Mouse (Mus musculus): ENCODE data around the gene Ldlrad1.
A peak's percentile ranks its signal among the peaks of the same experiment; 100 is the strongest.

Ldlrad1 gene

DNA sequence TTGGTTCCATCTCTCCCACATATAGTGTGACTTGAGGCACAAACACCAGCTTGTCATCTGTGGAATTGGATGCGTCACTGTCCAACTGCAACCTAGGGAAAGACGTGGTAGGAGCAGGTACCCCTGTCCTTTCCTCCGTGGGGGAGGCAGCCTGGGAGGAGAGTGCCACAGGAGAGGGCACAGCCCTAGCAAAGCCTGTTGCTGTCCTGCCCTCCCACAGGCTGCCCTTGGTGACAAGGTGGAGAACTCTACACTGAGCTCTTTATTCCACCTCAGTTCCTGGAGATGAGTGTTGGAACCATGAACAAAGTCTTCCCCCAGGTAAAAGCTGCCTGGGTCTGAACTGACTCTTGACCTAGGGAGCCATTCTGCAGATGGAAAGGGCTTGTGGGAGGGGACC lies at the start of gene Ldlrad1:
TSS of gene Ldlrad1 (plus strand) at position 301 of the 400 bp plus-strand sequence.
- no peak for DNase-seq (ENCODE audit: low spot score)

DNA sequence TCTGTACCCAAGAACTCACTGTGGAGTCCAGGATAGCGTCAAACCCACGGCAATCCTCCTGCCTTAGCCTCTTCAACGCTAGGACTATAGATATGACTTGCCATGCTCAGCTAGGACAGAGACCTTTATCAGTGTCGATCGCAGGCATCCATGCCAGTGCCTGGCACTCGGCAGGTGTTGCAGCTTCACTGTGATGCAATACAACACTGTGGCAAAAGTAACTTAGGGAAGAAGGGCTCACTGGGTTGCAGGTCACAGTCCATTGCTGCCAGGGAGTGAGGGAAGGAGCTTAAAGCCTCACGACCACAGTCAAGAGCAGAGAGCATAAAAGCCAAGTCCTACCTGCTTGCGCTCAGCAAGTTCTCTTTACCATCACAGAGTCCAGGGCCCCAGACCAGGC lies 48.8 kb upstream of the Ldlrad1 start:
- no peak for DNase-seq (ENCODE audit: low spot score)

DNA sequence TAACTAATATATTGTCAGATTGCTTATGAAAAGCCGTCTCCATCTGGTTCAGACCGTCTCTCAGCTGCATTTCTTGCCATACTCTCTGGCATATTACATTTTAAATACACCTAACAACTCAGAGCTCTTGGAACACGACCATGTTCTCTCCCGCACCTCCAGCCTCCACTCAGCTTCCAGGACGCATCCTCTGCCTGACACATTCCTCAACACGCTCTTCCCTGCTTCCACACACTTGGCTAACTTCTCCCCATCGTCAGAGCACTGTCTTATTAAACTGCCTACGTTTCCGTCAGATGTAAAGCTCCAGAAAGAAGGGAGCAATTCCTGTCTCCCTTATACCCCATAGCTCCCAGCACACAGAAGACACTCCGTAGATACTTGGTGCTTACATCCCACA lies 45.6 kb upstream of the Ldlrad1 start:
- DNase-seq (ENCODE audit: low spot score): no peak

DNA sequence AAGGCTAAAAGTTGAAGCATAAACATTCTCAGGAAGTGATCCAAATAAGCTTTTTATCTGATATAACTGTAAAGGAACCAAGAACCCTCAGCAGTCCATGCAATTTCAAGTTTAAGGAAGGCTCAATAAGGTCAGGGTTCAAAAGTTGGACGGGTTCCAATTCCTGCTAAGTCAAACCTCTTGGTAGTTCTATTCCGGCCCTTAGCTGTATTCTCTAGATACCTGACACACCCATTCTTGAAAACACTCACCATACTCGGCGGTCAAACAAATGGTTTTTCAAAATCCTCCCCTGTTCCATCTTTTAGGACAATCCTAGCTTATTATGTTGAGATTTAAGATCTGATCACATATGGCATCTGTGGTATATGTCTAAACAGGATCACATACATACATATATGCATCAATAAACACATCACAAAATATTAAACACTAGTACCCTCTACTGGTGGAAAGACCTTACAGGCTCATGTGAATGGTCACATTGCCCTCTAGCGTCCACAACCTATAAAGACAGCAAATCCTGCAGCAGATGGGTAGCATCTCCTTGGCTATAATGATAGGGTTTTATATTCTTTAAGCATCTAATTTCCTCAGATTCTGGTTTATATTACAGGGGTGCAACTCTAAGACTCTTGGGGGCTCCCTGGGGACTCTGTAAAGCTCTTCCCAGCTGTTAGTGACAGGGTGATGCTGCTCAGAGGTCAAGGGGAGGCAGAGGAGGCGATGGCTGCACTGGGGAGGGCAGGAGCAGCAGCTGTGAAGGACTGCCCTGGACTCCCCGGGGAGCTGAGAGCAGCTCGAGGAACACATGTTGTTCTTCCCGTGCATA lies 45.0 kb upstream of the Ldlrad1 start:
- DNase-seq (ENCODE audit: low spot score): peak; percentile 51

DNA sequence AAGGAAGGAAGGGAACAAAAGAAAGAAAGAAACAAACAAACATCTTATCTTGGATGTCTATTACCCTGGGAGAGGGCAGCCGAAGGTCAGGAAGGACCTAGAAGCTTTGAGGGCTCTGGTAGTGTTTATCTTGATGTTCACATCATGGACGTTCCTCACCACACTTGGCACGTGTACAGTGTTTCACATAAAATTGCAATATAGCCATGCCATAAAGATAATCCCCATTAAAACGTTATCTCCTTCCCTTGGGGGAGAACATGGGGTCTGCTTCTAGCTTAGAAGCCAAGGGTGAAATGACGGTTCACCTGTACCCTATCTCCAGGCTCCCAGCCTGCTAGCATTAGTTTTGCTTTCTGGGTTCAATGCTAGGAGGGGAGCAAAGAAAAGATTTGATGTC lies 42.3 kb upstream of the Ldlrad1 start:
- DNase-seq (ENCODE audit: low spot score): no peak

DNA sequence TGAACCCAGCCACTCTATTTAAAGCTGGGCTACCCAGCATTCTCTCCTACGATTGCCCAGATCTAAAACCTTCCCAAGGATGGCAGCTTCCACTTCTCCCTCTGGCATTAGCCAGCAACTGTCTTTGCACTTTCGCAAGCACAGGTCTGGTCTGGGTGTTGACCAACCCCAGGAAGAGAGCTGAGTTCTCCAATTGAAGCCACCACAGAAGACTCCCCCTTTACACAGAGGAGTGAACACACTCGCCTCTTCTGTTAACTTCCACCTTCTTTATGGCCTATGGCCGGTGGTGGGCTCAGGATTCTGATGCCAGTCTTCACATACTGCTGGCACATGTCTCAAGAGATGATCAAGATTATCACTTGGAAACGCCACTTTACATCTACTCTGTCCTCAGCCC lies 41.2 kb upstream of the Ldlrad1 start:
- DNase-seq (ENCODE audit: low spot score): no peak

DNA sequence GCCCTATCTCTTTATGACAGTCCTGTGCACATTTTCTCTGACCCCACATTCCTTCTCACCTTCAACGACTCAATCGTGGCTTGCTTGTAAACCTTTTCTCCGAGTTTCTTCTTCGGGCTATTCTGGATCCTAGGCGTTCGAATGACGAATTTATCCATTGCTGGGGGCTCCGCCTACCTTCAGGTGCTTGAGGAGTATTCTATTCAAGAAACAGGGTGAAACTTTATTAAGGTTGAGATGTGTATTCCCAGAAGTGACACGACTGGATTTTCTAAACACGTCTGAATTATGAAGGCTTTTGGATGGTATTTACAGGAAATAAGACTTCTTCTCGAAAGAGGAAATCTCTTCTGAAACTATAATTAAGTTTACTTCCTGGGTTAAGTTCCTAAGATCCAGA lies 31.5 kb upstream of the Ldlrad1 start:
- no peak for DNase-seq (ENCODE audit: low spot score)

DNA sequence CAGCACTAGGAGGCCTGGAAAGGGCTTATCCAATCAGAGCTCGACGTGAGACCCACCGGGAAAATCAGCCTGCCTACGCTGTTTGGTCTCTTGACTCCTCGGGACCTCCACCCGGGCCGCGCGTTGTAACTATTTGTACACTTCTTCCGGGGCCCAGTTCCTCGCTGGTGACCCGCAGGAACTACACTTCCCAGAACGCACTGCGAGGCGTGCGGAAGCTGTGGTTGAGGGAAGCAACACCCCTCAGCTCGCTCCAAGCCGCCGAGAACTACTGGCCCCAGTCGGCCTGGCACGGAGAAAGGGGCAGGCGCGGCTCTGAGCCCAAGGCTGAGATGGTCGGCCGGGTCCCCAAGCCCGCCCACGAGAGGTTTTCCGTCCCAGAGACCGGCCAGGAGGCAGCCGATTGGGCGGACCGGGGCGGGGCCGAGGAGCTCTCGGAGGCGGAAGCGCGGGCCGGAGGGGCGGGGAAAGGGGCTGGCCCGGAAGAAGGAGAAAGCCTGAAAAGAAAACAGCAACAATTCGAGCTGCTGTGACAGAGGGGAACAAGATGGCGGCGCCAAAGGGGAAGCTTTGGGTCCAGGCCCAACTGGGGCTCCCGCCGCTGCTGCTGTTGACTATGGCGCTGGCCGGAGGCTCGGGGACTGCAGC lies 30.7 kb upstream of the Ldlrad1 start, which contains the start of gene Tmem59:
TSS of gene Tmem59 (plus strand) at position 218 of the 648 bp plus-strand sequence.
- peak; percentile 96 for DNase-seq (ENCODE audit: low spot score)

DNA sequence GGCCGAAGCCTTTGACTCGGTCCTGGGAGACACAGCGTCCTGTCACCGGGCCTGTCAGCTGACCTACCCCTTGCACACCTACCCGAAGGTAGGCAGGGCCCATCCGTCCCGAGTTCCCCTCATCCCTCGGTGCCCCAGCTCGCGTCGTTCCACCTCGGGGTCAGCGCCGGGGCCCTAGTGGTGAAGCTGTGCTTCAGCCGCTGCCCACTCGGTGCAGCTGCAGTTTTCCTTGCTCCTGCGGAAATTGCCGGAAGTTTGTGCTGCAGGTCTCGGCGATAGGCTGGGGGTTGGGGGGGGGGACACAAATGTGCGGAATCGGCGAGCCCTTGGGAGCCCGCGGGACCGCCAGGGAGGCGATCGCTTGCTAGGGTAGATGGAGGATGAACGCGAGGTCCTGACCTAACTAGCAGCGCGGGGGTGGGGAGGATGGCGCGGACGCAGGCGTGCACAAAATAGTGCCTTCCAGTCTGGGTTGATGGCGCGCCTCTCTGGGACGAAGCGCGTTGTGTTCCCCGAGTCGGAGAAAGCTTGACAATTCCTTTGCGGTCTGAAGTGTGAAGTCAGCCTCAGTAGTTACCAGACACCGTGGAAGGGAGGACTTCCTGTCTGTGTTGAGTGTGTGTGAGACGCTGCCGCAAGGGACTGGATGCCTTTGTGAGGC lies 30.0 kb upstream of the Ldlrad1 start, which contains the start of gene Tceanc2:
TSS of gene Tceanc2 (minus strand) at position 287 of the 661 bp plus-strand sequence.
- DNase-seq (ENCODE audit: low spot score): peak; percentile 39

DNA sequence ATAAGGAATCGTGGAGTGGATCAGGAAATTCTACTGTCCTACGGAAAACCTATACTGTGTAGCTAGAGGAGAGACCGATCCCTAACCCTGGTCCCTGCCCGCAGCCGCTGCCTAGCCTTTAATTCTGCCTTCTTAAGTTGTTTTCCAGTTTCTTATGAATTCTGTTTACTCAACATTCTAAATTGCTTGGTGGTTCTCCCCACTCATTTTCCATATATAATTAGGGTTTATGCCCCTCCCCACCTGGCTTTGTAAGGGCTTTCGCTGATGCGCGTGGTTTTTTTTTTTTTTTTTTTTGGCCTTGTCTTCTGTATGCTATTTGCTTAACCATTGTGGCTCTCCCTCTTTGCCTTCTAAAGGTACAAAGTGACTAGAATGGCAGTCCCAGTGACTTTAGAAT lies 29.4 kb upstream of the Ldlrad1 start:
- no peak for DNase-seq (ENCODE audit: low spot score)

DNA sequence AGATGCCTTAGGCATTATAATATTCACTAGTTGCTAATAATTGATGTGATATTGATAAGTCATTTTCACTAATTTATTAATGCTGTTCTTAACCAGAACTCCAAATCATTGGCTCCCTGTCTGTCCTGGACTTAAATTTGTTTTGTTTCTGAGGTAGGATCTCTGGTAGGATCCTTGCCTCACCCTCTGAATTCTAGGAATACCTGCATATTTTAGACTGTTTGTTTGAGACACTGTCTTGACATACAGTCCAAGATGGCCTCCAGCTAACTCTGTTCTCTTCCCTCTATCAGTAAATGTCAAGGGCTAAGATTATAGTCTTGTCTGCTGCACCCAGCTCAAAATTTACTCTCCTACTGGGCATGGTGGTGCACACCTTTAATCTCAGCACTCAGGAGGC lies 28.2 kb upstream of the Ldlrad1 start:
- DNase-seq (ENCODE audit: low spot score): no peak

DNA sequence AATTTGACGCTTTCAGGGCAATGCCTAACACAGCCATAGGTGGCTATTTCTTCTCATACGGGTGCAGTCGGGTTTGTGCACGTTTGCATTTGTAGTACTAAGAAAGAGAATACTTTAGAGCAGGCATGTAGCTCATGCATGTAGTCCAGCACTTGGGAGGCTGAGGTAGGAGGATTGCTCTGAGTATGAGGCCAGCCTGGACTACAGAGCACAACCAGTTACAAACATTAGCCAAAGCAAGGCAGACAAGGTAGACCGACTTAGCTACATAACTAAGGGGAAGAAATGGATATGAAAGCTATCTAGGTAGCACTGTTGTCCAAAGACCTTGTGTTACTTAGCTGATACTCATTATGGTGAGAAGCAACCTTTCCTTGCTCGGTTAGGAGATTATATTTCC lies 27.1 kb upstream of the Ldlrad1 start:
- no peak for DNase-seq (ENCODE audit: low spot score)

DNA sequence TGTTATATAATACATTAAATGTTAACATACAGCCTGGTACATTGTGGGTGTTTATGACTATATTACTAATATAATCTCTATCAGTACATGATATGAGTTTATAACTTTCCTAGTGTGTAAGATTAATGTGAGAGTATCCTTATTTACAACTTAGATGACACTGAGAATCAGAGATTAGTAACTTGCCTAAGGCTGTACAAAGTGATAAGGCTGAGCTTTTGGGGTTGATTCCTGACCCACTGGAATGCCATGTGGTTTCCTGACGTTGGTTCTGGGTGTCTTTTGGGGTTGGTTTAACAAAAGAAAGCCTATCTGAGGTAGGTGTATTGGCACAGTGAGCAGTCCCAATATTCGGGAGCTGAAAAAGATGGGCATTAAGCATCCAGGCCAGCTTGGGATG lies 26.2 kb upstream of the Ldlrad1 start:
- no peak for DNase-seq (ENCODE audit: low spot score)

DNA sequence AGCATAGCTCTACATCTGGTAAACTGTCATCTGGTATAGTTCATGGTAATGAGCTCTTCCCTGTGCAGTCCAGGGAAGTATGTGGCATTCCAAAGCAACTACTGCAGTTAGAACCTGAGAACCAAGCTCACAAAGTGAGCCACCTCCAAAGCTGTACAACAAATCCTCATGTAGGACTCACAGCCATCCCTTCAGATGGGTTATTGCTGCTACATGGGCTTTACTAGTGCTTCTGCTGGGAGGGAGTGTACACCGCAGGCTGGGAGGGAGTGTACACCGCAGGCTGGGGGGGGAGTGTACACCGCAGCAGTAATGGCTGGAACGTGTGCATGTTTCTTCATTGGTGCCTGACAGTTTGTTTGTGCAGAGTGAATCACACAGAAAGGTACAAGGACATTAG lies 25.8 kb upstream of the Ldlrad1 start:
- DNase-seq (ENCODE audit: low spot score): no peak

DNA sequence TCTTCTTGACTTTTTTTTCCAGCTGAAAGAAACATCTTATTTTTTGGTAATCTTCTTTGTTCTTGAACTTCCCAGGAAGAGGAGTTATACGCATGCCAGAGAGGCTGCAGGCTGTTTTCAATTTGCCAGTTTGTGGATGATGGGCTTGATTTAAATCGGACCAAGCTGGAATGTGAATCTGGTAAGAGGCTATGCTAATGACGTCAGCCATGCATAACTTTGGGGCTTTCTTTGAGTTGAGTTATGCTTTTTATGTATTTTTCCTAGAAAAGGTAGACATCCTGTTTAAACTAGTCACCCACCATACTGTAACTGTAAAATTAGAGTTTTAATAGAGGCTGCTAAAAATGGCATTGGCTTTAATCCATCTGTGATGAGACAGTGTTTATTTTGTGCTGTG lies 23.3 kb upstream of the Ldlrad1 start:
- no peak for DNase-seq (ENCODE audit: low spot score)

DNA sequence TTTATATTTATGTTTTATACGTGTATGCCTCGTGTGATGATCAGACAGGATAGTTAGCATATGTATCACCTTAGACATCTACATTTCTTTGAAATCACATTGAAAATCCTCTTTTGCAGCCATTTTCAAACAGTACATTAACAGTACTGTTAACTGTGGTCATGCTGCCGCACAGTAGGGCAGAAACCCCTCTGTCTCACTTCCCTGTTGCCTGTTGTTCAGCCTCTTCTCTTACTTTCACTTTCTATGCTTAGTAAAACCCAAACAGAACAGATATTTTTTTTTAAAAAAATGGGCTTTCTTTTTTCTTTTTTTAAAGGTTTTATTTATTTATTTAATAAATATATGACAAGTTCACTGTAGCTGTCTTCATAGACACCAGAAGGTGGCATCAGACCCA lies 15.1 kb upstream of the Ldlrad1 start:
- no peak for DNase-seq (ENCODE audit: low spot score)

DNA sequence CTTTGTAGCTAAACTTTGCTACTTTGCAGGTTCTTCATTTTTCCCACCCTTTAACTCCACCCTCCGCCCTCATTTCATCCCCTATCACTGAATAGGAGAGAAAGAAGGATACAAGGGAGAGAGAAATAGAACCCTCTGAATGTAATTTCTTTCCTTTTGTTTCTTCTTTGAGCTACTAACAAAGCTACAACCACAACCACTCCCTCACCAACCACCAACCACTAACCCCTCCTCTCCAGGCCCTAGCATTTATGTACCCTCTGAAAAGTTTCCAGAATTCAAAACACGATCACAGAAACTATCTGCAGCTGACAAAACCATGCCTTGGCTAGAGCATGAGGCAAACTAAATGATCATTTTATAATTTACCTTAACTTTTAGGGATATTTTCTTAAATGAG lies 12.5 kb upstream of the Ldlrad1 start:
- DNase-seq (ENCODE audit: low spot score): no peak

DNA sequence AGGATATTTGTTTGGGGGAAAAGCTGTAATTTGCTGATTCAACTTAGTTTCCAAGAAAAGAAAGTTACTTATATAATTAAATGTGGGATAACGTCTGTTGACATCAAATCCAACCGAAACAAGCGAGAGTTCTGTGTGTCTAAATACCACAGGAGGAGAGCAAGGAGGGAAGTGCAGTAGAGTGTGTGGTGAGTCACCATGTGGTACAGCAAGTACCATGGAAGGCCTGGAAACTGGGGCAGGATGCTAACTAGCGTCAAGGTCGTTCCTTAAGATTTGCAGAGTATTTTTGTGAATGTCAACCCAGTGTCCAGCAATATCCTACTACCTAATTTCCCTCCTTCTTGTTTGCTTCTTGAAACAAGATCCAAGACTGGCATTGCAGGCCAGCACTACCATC lies 10.9 kb upstream of the Ldlrad1 start:
- no peak for DNase-seq (ENCODE audit: low spot score)

DNA sequence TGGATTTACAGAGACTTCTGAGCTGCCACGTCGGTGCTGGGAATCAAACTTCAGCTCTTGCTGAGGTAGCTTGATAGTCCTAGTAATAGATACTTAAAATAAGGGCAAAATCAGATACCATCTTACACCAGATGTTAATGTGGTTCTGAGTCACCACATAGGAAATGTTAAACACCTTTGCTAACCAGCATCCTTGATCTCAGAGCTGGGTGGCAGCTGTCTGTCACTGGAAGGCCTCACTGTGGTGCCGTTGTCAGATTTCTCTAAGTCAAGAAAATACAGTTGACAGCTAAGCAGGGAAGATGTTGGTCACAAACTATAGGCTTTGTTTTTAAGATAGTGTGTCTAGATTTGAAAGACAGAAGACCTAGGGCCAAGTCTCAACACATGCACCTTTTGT lies 7.2 kb upstream of the Ldlrad1 start:
- DNase-seq (ENCODE audit: low spot score): no peak

DNA sequence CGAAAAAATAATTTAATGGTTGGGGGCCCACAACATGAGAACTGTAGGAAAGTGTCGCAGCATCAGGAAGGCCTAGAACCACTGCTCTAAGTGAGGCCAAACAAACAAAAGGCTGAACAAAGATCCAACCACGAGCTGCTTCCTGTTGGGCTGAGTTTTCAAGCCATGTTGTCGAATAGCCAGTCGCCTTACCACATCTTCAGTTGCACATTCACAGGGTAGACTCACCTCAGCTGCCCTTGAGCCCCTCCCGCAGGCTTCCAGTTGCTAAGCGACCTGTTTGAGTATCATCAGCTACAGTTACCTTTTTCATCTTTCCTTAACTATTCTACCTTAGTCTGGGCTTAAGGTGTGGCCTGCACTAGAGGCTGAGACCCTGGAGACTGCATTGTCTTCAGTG lies 6.0 kb upstream of the Ldlrad1 start:
- no peak for DNase-seq (ENCODE audit: low spot score)

DNA sequence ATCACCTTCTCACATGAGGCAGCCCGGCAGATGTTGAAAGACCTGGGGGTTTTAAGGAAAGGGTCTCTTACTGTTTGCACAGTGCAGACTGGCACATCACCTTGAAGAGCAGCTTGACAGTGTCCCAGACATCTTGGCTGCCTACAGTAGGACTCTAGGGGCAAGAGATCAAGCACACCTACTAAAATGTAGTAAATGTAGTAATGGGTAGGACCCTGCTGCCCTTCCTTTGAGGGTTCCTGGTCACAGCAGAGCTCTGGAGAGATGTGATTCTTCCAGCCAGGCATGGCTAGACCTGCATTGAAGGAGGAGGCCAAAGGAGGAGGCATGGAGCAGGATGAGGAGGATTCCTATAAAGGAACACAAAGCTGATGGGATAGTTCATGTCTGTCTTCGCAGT lies 2.0 kb upstream of the Ldlrad1 start:
- DNase-seq (ENCODE audit: low spot score): no peak

DNA sequence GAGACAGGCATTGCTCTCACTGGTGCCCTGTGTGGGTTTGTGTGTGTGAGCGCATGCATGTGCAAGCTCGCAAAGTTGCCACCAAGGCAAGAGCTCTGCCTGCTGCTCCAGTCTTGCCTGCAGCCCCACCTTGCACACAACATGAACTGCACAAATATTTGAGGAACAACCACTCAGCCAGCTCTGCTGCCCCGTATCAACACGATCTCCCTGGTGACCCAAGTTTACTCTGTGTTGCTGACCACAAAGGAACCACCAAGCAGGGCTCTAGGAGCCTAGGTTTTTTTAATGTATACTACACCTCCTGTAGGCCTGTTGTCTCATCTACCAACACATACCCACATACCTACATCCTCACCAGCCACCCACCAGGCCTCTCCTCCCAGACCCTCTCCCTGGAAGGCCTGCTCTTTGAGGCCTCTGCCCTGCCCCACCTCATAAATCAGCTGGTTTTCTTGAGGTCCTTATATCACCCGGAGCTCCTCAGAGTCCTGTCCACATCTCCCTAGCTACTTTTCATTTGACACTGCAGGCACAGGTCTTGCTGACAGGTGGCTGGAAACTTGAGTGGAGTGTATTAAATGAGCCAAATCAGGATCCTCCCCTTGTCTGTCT lies 1.6 kb downstream of the Ldlrad1 start:
- peak; percentile 28 for DNase-seq (ENCODE audit: low spot score)

DNA sequence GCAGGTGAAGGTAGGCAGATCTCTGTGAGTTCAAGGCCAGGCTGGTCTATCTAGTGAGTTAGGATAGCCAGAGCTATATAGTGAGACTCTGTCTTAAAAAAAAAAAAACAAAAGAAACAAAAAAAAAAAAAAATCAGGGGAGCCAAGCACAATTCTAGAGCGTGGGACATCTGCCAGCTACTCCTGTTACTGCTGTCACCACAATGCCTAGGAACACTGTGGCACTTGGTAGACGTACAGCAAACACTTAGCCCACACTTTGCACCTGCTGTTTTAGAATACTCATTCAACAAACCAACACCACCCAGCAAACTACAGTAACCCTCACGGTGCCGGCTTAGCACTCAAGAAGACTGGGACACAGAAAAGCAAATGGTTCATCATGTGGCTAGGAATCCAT lies 2.5 kb downstream of the Ldlrad1 start:
- no peak for DNase-seq (ENCODE audit: low spot score)
